Mouse (Mus musculus) ES-E14 (cell line): Measurements from ENCODE around the gene Elp5.

ENCODE experiments used
- CHD2 ChIP-seq: IDR thresholded peaks from 2 replicates; pipeline ENCODE4 v1.6.1; 2014; ENCODE audit warnings: mild to moderate bottlenecking, low read depth, low read length, inconsistent platforms
- HCFC1 ChIP-seq: IDR thresholded peaks from 2 replicates; pipeline ENCODE4 v1.6.1; 2012; ENCODE audit warnings: low read length, inconsistent platforms, borderline replicate concordance; ENCODE audit not compliant: insufficient read depth
- MAFK ChIP-seq: IDR thresholded peaks from 2 replicates; pipeline ENCODE4 v1.6.1; 2014; ENCODE audit warnings: mild to moderate bottlenecking, low read depth, low read length, inconsistent platforms; ENCODE audit not compliant: insufficient read depth
- ZC3H11A ChIP-seq: IDR thresholded peaks from 2 replicates; pipeline ENCODE4 v1.6.1; 2012; ENCODE audit warnings: low read depth, mild to moderate bottlenecking, inconsistent platforms, low read length, borderline replicate concordance
- ZNF384 ChIP-seq: IDR thresholded peaks from 2 replicates; pipeline ENCODE4 v1.6.1; 2012; ENCODE audit warnings: low read depth, low read length, inconsistent platforms

DNA sequence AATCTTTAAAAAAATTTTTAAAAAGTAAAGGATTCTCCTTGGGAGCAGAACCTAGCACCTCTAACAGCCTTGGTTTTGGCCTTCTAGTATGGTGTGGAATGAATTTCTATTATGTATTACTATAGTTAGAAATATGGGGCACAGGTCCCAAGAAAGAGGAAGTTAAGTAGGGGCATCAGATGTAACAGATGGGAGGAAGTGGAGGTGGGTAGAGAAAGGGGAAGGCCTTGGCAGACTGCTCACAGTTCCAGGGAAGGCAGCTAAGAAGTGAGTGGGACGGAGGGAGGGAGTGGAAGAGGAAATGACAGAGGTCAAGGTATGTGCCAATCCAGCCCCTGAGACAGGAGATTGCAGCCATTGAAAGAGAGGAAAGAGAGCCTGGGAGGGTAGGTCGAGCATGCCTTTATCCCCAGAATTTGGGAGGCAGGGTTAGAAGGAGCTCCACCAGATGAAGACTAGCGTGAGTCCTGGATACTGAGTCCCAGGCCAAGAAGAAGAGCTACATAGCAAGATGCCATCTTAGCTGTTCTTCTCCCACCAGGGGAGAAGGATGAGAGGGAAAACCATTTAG, 51.3 kb downstream of the Elp5 start:
- no peak for TF ChIP-seq ZNF384
- no peak for TF ChIP-seq ZC3H11A
- TF ChIP-seq MAFK: no peak
- no peak for TF ChIP-seq HCFC1
- TF ChIP-seq CHD2: no peak
